Mouse (Mus musculus) stomach, postnatal 0 days (tissue): Measurements from ENCODE around the gene Mrpl2.

Experiments
- CTCF ChIP-seq: IDR thresholded peaks from 2 replicates; pipeline ENCODE4 v1.5.1; 2016; ENCODE audit warnings: antibody characterized with exemption, low read depth, mild to moderate bottlenecking, moderate library complexity
- EP300 ChIP-seq: optimal IDR thresholded peaks from 2 replicates; pipeline ENCODE3; 2016; ENCODE audit warnings: antibody characterized with exemption

DNA sequence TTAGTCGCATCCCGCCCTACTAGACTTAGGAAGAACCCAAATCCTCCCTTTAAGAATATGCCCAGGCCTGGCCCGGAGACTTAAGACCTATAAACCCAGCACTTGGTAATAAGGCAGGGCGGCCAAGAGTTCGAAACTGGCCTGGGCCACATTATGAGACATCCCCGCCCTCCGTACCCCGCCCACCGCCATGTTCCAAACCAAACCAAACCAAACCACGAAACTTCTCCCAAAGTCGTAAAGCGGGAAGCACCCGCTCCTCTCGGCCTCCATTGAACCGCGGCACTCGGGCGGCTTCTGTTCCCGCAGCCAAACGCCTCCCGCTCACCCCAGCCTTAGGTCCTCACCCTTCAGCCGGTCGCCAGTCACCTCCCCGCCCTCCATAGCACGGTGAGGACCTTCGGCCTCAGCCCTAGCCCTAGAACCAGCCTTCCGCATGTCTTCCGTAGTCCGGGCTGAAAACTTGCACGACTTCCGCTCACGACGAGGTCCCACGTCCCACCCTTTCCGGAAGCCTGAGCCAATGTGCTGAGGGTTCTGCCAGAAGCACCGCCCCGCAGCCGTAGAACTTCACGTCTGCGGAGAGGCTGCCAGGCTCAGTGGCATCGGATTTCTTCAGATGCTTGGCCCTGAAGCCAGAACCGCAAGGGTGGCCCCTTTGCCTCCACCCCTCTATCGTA, 28.0 kb downstream of the Mrpl2 start, which contains the start of gene Rrp36:
- no peak for TF ChIP-seq CTCF
- no peak for TF ChIP-seq EP300
